Mouse (Mus musculus) embryonic facial prominence, embryonic 14.5 days (tissue): ENCODE measurements around the gene Gm11985. TPM values are rescaled to one million over a fixed set of nuclear protein-coding genes. Genes with fewer than 3 reads are reported as not detected.

ENCODE experiments used
- ATAC-seq: fragments of 200-750 bp; cut with Nextera tagmentation; 2 replicates; pipeline ENCODE4 v1.8.0; 2017; ENCODE audit warnings: low read depth, moderate number of reproducible peaks, moderate TSS enrichment
- DNase-seq: peaks from one replicate; pipeline ENCODE4 v3.0.0-alpha.2; 2015; ENCODE audit warnings: low spot score
- H3K27ac ChIP-seq: fragments of 300-500 bp; sonication (generic); replicated peaks from 2 replicates; pipeline ENCODE4 v1.5.1; 2014; ENCODE audit warnings: low read depth, mild to moderate bottlenecking, low read length, moderate library complexity
- H3K27me3 ChIP-seq: fragments of 300-500 bp; sonication (generic); replicated peaks from 2 replicates; pipeline ENCODE4 v1.6.1; 2014; ENCODE audit warnings: low read length; ENCODE audit not compliant: control insufficient read depth, insufficient read depth
- H3K36me3 ChIP-seq: fragments of 300-500 bp; sonication (generic); 2 replicates; pipeline ENCODE4 v1.6.1; 2014; ENCODE audit warnings: low read length, mixed read lengths; ENCODE audit not compliant: control insufficient read depth, insufficient read depth
- H3K4me1 ChIP-seq: fragments of 300-500 bp; sonication (generic); 2 replicates; pipeline ENCODE4 v1.6.1; 2014; ENCODE audit warnings: antibody characterized with exemption, low read length; ENCODE audit not compliant: control insufficient read depth, insufficient read depth
- H3K4me2 ChIP-seq: fragments of 300-500 bp; sonication (generic); 2 replicates; pipeline ENCODE4 v1.6.1; 2014; ENCODE audit warnings: low read depth, mild to moderate bottlenecking, low read length, moderate library complexity, mixed read lengths
- H3K4me3 ChIP-seq: fragments of 300-500 bp; sonication (generic); 2 replicates; pipeline ENCODE4 v1.5.1; 2014; ENCODE audit warnings: low read depth, mild to moderate bottlenecking, low read length
- H3K9ac ChIP-seq: fragments of 300-500 bp; sonication (generic); 2 replicates; pipeline ENCODE4 v1.6.1; 2014; ENCODE audit warnings: low read depth, mild to moderate bottlenecking, low read length, moderate library complexity, mixed read lengths
- H3K9me3 ChIP-seq: fragments of 300-500 bp; sonication (generic); 2 replicates; pipeline ENCODE4 v1.6.1; 2016; ENCODE audit warnings: low read length; ENCODE audit not compliant: control insufficient read depth
- WGBS: fragments of 180-500 bp; shearing (Covaris S2); extraction: QIAGEN DNeasy Blood & Tissue Kit; methylation state at CpG from one replicate; pipeline ENCODE4 v1.1.7; 2014; 5-methylcytosine and 5-hydroxymethylcytosine counted together
- polyA plus RNA-seq: library from polyadenylated mRNA; unstranded; fragments of >200 nt; fragmentation: Nextera tagmentation; extraction: Ambion mirVana; gene quantifications from 2 replicates; pipeline ENCODE4 v1.2.1, GENCODE M21; 2014

Gm11985 gene
- polyA plus RNA-seq, 1 experiment from 2014 or later = not detected

- ATAC-seq = no peak
- no peak overlapping the region for H3K4me2 ChIP-seq
- 86% methylated on average over 5 of the region's 5 CpGs for WGBS
These were observed 54.6 kb downstream of the Gm11985 start for GRCm38 (mm10) chr11:7133736-7134135.

More at GRCm38 (mm10) chr11:7133736-7134135, 54.6 kb downstream of the Gm11985 start:
- Histone ChIP-seq H3K4me3 (no peak overlapping the region), H3K27me3 (no peaks in the 10 kb centered on the region), H3K4me1 (no peaks in the 10 kb centered on the region), H3K9me3 (no peaks in the 10 kb centered on the region), H3K27ac (no peak overlapping the region), H3K36me3 (no peaks in the 10 kb centered on the region), H3K9ac (no peak overlapping the region)
- no peak for DNase-seq

Other genes with a start within 250 kb of the Gm11985 start
- gene Adcy1, start 125.1 kb downstream of the Gm11985 start, polyA plus RNA-seq = 2.5 and 2.6 TPM in 2 replicates
- 0.40 and 0.52 TPM in 2 replicates for gene Igfbp1, start 9.2 kb upstream of the Gm11985 start, polyA plus RNA-seq
- 258 and 266 TPM in 2 replicates for gene Igfbp3, start 25.4 kb upstream of the Gm11985 start, polyA plus RNA-seq